Mouse (Mus musculus): ENCODE measurements around the gene Kndc1.

Kndc1 gene

DNA sequence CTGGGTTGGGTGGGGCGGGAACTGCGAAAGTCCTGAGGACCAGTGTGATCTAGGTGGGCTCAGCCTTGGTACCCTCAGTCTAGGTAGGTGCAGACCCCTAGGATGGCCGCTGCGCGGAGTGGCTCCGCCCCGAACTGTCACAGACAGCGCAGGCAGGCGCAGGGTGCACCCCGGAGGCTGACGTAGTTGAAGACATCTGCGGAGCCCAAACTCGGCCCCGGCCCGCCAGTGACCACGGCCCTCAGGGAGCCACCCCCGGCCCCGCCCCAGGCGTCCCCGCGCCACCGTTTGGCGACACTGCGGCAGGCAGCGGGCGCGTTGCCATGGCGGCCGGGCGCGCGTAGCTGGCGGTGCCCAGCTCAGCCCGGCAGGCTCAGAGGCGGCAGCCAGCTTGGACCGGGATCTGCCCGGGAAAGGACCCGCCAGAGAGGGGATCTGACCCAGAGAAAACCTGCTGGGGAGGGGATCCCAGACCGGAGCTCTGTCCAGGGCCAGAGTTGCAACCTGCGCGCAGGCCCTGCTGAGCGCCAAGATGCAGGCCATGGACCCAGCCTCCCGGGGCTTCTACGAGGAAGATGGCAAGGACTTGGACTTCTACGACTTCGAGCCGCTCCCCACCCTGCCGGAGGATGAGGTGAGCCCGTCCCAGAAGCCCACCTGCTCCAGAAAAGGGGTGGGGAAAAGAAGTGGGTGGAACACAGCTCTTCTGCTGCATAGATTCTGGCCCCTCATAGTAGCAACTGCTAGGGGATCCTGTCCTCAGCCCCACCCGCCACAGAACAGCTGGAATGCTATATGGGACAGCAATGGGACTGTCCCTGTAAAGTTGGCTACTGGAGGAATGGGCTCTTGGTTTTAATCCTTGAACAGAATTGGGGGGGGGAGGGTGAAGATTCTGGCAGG is at the start of gene Kndc1:
Gene Kndc1, plus strand, starts transcription at position 42 of the 903 bp plus-strand sequence.
- peak; percentile 72 for DNase-seq

DNA sequence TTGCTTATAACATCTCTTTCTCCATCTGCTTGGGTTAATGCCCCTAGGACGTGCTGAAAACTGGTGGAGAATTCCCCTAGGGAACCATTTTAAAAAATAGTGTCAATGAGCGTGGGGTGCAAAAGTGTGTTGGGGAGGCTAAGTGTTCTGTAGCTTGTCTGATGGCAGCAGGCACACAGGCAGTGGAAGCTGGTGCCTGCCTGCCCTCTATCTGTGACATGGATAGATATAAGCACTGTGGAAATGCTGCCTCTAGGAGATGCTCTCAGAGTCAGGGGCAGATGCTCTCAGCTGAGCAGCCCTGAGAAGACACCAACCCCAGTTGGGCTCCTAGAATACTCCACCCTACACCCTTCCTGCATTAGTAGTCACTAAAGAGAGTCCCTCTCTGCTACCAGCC is 49.4 kb upstream of the Kndc1 start:
- DNase-seq, result no peak

DNA sequence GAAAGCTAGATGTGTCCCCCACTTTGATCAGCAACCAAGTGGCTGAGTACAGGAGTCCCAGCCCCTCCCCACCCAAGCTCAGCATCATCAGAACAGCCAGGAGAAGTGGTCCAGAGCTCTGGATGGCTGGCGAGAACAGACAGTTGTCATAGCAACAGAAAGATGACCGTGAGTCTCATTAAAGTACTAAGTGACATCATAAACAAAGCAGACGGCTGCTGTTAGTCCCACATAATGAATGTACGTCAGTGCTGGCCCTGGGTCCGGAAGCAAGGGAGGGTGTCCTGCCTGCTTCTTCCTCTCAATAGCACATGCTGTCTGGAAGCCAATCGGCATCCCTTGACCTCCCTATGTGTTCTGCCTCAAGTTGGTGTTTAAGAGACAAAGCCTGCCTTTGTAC is 44.3 kb upstream of the Kndc1 start:
- DNase-seq, result no peak

DNA sequence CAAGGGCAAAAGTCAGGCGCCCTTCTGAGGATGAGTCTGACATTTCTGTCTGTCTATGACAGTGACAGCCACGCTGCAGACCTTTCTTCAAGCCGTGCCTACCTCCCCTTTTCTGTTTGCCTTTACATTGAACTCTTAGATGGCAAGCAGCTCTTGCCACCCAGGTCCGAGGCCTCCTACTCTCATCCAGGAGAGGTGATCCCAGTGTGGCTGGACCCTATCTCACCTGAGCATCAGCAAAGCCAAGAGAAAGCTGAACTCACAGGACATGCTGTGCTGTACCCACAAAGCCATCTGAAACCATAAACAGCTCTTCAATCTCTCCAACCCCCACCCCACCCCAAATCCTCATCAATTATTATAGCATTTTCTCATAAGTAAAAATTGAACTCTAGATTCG is 43.8 kb upstream of the Kndc1 start:
- DNase-seq, result no peak

DNA sequence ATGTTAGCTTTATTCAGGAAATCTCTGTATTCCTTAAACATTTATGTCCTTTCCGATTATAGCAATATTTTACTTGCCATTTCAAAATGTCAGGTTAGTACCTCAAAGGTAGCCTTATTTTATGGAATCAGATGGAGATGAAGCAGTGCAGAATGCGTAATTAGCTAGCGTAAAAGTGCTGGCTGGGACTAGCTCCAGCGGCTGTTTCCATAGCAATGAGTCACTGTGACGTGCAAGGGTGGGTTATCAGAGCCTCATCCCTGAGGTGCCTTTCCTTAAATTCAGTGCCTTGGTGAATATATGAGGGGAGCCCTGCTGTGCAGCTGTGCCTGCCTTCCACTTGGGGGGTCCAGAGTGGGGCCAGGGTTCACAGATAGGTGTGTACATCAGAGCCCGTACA is 43.4 kb upstream of the Kndc1 start:
- peak; percentile 53 for DNase-seq

DNA sequence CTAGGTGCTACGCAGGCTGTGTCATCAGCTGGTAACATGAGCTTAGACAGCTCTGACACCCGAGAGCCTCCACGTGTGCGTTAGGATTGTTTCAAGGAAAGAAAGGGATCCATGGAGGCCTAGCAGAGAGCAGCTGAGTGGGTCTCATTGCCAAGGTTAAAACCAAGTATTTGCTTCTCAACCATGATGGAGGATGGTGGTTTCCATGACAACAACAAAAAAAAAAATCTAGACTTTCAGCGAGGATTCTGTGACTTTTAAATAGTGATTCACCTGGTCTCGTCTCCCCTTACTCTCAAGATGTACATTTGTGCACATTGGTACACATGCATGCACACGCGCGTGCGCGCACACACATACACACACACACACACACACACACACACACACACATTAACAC is 39.2 kb upstream of the Kndc1 start:
- DNase-seq, result no peak

DNA sequence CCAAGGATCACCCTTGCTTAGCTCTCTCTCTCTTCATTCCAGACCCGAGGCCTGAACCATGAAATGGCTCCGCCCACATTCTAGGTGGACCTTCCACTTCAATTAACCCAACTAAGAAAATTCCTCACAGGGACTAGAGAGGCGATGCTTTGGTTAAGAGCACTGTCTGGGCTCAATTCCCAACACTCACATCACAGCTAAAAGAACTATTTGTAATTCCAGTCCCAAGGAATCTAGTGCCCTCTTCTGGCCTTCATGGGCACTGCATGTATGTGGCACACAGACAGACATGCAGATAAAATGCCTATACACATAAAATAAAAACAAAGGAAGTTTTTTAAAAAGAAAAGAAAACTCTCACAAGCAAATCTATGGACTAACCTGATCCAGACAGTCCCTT is 33.1 kb upstream of the Kndc1 start:
- DNase-seq, result peak; percentile 73

DNA sequence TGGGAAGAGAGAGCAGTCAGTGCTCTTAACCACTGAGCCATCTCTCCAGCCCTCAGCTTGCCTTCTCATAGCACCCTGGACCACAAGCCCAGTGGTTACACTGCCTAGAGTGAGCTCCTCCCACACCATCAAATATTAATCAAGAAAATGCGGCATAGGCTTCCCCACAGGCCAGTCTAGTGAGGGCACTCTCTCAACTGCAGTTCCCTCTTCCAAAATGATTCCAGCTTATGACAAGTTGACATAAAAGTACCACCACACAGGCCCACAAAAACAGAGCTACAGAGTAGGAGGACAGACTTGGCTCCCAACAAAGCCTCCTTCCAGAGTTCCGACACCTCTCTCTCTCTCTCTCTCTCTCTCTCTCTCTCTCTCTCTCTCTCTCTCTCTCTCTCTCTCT is 31.4 kb upstream of the Kndc1 start:
- no peak for DNase-seq

DNA sequence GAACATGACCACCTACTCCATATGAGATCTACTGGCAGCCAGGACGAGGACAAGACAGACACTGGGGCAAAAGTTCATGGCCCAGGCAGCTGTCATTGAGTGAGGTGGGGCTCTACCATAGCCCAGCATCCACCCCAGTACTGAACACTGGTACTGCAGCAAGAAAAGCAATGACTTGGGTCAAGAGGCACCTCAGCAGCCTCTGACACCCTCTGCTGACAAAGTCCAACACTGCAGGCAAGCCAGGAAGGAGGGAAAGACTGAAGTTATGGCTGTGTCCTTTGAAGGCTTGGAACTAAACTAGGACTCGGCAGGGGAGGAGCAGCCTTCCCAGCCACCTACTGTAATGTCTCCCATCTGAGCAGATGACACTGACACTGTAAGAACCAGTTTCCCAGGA is 30.2 kb upstream of the Kndc1 start:
- no peak for DNase-seq

DNA sequence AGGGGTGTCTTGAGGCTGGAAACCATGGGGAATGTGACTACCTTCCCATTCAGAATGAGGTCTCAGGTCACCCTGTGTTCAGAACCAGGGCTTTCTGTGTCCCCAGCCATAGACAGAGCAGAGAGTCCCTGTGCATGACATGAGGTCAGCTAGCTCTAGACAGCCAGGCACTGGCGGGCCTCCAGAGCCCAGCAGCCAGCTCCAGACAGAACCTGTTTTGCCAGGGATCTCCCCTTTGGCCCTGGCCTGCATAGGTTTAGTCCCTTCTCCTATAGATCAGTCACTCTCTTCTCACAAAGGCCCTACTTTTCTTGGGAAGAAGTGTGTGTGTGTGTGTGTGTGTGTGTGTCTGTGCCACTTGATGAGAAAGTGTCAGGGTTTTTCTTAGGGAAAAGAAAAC is 29.6 kb upstream of the Kndc1 start:
- no peak for DNase-seq

DNA sequence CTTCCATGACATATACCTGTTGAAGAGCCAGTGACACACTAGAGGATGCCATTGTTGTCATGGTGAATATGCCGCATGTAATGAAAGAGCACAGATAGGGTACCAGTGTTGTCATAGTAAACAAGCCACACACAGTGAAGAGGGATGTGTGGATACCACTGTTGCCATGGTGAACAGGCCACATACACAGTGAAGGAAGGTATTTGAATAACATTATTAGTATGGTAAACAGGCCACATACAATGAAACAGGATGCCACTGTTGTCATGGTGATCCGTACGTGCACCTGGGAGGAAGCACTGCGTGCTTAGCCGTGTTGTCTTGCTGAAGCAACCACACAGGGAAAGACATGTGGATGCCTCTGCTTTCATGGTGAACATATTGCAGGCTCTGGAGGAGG is 23.5 kb upstream of the Kndc1 start:
- DNase-seq, result no peak

DNA sequence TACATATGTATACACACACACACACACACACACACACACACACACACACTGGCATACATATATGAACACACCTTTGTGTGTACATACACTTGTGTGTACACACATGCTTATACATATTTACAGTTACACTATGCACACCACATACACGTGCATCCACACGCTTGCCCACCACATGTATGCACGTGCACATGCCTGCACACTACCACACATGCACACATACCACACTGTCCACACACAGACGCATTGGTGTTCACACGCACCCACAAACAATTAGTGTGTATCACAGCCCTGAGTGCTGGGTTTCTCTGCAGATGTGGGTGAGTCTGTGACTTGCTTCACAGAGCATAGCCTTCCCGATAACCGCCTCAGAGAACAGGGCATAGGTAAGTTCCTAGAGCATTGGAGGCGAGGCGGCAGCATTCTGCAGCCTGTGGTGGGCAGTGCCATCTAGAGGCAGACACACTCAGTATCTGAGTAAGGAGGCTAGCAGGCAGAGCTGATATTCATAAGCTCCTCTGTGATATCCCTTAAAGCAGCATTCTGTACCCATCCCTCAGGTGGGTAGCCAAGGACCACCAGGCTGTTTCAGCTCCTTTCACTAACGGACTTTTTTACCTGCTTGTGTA is 17.2 kb upstream of the Kndc1 start:
- peak; percentile 69 for DNase-seq

DNA sequence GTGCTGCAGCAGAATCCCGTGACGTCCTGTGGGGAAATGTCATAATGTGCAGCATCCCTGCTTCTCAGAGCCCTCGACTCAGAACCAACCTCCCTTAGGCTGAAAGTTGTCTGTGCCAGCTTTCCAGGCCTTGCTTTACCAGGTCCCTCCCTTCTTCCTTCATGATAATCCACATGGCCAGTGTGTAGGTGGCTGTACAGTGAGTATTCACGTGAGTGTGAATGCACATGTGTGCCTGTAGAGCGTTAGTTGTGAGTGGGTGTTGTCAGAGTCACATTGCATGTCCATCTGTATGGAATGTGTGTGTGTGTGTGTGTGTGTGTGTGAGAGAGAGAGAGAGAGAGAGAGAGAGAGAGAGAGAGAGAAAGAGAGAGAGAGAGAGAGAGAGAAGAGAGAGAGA is 16.4 kb upstream of the Kndc1 start:
- DNase-seq, result no peak

DNA sequence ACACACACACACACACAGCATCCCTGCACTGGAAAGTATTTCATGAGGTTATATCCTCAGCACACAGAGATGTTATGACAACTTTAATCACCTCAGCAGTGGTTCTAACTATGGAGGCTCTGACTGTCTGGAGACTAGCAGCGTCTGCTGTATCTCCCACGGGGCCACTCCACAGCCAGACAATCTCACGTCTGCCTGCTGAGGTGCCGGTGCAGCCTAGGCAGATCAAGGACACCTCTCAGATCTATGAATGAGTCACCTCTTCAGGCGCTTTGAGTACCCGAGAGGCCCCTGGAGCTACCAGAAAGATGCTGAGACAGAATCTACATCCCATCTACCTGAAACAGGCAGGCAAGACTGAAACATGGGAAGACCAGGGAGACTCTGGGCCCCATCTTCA is 15.9 kb upstream of the Kndc1 start:
- DNase-seq, result no peak

DNA sequence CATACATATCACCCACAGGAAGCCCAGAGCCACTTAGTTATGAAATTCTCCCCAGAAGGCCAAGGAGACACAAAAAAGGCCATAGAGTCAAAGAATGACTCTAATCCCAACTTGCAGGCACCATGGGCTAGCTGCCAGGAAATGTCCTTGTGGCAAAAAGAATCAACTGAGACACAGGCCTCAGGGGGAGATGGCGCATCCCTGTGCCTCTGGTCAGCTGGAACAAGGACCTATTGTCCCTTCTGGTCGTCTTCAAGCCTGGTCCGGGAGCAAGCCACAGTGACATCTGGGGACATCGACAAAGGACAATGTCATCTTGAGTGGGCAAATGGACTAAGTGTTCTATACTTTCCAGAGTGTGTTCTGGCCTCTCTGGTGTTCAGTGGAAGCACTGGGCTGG is 11.0 kb upstream of the Kndc1 start:
- DNase-seq, result no peak

DNA sequence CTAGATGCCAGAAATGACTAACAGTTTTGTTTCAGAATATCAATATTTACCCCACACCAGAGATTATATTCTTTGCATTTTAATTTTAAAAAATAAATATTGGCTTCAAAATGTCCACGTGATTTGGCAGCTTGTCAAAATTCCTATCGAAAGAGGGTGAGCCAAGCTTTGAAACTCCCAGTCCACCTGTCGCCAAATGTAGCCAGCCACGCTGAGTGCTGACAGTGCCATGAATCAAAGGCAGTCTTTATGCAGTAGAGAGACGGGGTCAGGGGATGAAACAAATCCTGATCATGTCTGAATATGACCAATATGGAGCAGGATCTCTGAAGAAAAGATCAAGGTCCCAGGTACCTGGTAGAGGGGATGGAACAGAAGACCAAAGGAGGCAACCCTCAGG is 2.7 kb upstream of the Kndc1 start:
- DNase-seq, result no peak

DNA sequence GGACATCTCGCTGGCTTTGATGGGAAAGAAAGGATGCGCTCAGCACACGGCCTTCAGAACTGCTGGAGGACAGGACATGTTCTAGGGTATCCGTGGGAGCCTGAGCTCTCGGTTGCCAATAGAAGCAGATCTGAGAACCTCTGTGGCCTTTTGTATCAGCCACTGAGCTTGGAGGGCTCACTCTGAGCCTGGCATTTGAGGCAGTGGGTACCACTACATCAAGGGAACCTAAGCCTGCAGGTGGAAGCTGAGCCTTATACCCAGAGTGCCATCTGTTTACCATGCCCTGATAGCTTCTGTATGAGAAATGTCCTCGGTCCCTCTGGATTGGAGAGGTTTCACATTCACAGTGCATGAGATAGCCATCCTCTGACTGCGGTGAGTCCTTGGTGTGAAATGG is 1.8 kb downstream of the Kndc1 start:
- DNase-seq, result peak; percentile 2

DNA sequence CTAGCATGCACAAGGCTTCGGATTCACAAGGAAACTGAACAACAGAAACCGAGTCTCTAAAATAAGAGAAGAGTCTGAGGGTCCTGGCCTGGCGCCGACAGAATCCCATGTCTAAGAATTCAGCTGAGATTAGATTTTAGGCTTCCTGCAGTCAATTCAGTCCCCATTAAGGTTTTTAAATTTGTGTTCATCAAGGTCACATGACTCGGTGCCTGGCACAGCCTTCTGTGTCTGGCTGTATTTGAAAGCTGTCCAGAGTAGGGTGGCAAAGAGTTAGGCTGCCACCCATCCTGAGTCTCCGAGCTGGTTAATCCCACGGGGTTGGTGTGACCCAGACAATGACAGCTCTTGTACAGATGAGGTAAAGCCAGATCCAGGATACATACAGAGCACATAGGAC is 2.3 kb downstream of the Kndc1 start:
- peak; percentile 1 for DNase-seq

DNA sequence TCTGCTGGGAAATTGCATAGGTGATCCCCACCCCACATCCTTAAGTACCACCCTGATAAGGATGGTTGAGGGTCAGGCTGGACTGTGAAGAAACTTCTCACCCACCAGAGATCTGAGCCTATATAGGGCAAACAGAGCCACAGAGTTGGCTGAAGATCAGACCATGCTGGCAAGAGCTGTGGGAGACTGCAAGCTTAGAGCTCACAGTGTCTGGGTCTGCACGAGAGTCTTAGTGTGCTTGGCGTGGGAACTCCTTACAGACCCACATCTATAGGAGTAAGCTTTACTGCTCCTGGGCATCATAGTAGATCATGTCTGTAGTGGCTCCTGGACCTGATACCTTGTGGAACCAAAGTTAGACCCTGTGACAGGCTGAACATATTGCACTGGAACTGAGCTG is 4.1 kb downstream of the Kndc1 start:
- DNase-seq, result no peak

DNA sequence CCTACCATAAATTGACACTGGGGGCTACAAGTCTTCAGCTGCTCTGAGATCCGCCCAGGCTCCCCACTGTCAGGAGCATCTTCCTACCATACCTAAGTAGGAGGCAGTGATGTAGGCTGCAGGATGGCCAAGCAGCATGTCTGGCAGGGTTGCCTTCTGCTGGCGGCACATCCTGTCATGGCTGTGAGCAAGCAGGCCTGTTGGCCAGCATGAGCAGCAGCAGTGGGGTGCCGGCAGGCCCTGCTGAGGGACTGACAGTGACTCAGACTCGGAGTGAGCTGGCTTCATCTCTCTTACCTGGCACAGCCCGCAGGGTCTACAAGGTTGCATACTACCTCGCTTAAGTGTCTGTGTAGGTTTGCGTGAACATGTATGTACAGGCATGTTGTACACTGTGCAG is 5.0 kb downstream of the Kndc1 start:
- no peak for DNase-seq

DNA sequence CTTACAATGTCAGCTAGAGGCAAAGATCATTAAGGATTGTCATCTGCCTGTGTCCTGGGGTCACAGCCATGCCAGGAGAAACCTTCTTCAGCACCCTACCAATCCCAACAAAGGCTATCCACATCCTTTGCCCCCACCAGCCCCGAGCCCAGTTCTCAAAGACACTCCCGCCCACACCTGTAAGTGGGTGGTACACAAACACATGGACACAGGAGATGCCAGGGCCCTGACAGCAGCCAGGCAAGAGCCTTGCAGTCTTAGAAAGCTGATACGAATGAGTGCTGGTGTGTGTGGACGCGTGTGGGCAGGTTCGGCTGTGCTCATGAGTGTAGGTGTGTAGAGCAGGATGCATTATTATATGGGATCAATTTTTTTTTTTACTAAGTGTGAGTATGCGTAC is 6.0 kb downstream of the Kndc1 start:
- no peak for DNase-seq

DNA sequence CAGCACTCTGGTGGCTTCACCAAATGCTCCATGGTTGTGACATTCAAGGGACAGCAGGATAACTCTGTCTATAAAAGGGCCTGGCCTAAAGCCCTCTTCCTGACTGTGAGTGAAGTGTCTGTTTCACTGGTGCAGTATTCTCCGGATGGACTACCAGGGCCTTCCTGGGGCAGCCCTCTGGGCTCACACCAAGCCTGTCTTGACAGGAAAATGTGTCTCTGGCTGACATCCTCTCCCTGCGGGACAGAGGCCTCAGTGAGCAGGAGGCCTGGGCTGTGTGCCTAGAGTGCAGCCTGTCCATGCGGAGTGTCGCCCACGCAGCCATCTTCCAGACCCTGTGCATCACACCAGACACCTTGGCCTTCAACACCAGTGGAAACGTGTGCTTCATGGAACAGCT is 6.4 kb downstream of the Kndc1 start:
- DNase-seq, result no peak

DNA sequence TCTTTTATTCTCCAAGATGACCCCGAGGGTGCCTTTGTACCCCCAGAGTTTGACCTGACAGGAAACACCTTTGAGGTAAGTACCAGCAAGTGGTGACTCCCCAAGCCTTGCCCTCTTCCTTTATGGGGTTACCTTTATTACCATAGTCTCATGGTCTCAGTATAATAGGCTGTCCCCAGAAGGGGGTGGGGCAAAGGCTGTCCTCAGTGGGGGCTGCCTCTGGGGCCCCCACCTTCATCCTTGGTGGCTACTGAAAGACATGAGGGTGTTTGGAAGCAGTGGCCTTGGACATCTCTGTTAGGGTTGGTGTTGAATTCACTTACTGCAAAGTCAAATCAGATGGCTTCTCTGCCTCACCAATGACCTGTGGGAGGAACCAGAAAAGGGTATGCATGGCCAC is 7.5 kb downstream of the Kndc1 start:
- DNase-seq, result no peak

DNA sequence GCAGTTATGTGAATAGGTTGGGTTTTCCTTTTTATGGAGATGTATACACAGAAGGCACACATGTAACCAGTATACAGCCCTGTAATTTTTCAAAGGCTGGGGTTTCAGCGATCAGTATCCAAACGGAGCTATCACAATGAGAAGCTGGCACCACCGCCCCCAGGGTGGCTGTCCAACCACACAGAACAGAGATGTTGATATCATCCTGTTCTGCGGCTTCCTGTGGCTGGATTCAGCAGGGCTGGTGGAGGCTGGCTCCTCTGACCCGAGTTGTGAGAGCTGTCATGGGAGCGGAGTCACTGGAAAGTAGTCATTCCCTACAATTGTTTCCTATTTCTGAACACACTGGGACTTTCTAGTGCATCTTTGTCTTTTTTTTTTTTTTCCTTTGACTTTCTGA is 10.8 kb downstream of the Kndc1 start:
- no peak for DNase-seq

DNA sequence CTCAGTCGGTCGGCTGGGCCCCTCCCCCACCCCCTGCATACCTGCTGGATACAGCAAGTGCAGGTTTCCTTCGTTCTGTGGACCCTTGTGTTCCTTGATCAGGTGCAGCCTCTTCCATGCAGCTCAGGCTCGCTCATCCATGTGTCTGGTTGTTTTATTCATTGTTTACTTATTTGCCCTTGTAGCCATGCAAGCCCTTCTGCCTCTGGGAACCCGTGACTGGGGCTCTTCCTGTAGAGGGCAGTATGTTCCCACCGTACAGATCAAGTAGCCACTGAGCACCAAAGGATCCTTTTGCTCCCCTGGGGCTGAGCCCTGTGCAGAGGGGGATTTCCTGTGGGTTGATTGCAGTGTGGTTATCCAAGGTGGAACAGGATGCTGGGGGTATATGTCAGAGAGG is 11.2 kb downstream of the Kndc1 start:
- DNase-seq, result no peak

Data from right cerebral cortex, postnatal 14 days (tissue).